Mouse (Mus musculus) telencephalon, adult 2 months (tissue): Measurements from ENCODE around the gene Amy2a3.
"Not testable (repeated sequence)": the region's sequence is repeated elsewhere in the genome, so short reads cannot be mapped to it uniquely, and the experiment has no call there.

ENCODE experiments used
- DNase-seq: peaks from one replicate; pipeline ENCODE4 v3.0.0-alpha.2; 2011; ENCODE audit warnings: low read depth, low spot score

The Amy2a3 gene

DNA sequence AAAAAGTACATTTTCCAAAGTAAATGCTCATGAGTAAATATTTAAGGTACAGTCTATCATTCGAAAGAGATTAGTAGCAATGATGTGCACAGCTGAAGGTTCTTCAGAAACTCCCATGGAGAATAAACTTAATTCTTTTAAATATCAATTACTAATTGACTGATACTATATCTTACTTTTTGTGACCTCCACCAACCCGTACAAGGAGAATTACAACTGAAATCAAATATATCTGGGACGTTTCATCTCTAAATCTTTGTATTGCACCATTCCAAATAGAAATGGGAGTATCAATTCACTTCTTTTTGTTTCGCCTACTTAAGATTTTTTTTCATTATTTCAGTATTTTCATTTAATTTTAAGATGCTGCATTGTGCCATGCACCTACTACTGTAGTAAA, at the start of gene Amy2a3:
TSS of gene Amy2a3 (minus strand) at position 101 of the 400 bp plus-strand sequence.
- DNase-seq, result not testable (repeated sequence)

DNA sequence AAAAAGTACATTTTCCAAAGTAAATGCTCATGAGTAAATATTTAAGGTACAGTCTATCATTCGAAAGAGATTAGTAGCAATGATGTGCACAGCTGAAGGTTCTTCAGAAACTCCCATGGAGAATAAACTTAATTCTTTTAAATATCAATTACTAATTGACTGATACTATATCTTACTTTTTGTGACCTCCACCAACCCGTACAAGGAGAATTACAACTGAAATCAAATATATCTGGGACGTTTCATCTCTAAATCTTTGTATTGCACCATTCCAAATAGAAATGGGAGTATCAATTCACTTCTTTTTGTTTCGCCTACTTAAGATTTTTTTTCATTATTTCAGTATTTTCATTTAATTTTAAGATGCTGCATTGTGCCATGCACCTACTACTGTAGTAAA, 32.7 kb upstream of the Amy2a3 start, which contains the start of gene Amy2a2:
TSS of gene Amy2a2 (minus strand) at position 101 of the 400 bp plus-strand sequence.
- DNase-seq, result not testable (repeated sequence)

DNA sequence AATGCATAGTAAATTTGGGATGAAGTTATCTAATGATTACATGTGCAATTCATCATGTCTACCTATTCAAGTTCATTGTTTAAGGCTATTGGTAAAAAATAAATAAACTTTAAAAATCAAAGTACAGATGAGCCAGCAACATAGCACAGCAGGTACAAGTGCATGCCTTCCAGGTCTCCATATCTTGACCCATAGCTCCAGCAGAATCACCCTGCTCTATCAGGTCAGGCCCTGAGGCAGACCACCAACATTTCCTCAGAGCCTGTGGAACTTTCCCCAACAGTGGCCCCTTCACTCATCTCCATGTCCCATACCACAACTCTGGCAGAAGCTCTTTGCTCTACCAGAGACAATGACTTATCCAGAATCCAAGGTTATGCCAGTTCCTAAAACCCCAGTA, 21.6 kb upstream of the Amy2a3 start:
- DNase-seq, result not testable (repeated sequence)

DNA sequence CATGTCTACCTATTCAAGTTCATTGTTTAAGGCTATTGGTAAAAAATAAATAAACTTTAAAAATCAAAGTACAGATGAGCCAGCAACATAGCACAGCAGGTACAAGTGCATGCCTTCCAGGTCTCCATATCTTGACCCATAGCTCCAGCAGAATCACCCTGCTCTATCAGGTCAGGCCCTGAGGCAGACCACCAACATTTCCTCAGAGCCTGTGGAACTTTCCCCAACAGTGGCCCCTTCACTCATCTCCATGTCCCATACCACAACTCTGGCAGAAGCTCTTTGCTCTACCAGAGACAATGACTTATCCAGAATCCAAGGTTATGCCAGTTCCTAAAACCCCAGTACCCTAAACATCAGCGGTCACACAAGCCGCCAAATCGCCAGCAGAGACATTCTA, 10.9 kb downstream of the Amy2a3 start:
- DNase-seq, result not testable (repeated sequence)

- DNase-seq, result not testable (repeated sequence)
Measured at GRCm38 (mm10) chr3:113291349-113291748, 32.5 kb downstream of the Amy2a3 start, which contains the start of gene Amy2a4. TSS of gene Amy2a4 (minus strand) at chr3:113291449.

- not testable (repeated sequence) for DNase-seq
Measured at GRCm38 (mm10) chr3:113280285-113280684, 43.6 kb downstream of the Amy2a3 start.

DNA sequence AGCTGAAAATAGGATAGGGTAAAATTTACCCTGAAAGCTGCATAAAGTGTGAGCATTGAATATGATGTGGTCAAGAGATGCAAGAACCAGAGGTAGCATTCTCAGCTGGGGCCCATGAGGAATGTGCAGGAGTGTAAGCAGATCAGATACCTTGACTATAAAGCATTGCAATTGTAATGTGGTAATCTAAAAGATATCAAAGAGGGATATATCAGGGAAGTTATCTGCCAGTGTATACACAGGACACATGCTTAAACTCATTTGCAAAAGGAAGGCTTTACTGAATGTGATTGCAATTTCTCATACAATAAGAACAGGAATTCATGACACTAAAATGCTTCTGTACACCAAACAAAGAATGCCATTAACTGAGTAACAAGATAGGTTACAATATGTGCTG, 44.3 kb downstream of the Amy2a3 start:
- DNase-seq, result not testable (repeated sequence)
